ENCODE assay signal across 12 mouse cellular contexts in genomic region chr6:88131521-88131920, GRCm38 (mm10). TPM values are rescaled to one million over a fixed set of nuclear protein-coding genes. Genes with fewer than 3 reads are reported as not detected.
DNase-seq lines count a peak whose midpoint lies in the region; ATAC-seq and TF ChIP-seq lines count a peak whose summit lies in the region.
"Had no signal": no experiment of that assay in that cellular context is flagged by ENCODE, and none has a peak within 500 bp of the region (broad histone marks: within the 10 kb centered on the region; RNA-seq: fewer than 3 reads in every experiment).

No protein-coding gene starts in this region.

- peak overlapping the region; percentile 59 for H3K4me2 ChIP-seq in heart, embryonic 13.5 days
- H3K4me2 ChIP-seq in neural tube, embryonic 12.5 days (replicated peaks) = peak overlapping the region; percentile 55
- H3K4me2 ChIP-seq in neural tube, embryonic 15.5 days = no peak overlapping the region; the same call in 1 of the 2 replicates
- peak overlapping the region; percentile 22; the same call in 1 of the 2 replicates for H3K4me2 ChIP-seq in hindbrain, postnatal 0 days (ENCODE audit: low read depth, low read length)
- 0 out of 2 replicates have a peak overlapping the region, but pooled peaks have one; percentile 21 for H3K4me2 ChIP-seq in neural tube, embryonic 14.5 days (ENCODE audit: low read depth, low read length)
- no peak overlapping the region for H3K4me2 ChIP-seq in stomach, postnatal 0 days (replicated peaks; ENCODE audit: low read depth)

- TF ChIP-seq CTCF in hindbrain, postnatal 0 days (IDR thresholded peaks at IDR 0.05; ENCODE audit: low read depth) = no peak
- no peak for TF ChIP-seq CTCF in stomach, postnatal 0 days (IDR thresholded peaks at IDR 0.05; ENCODE audit: low read depth)

- H3K36me3 ChIP-seq in heart, embryonic 13.5 days = no peaks in the 10 kb centered on the region
- H3K36me3 ChIP-seq in neural tube, embryonic 12.5 days = no peaks in the 10 kb centered on the region
- H3K36me3 ChIP-seq in neural tube, embryonic 15.5 days = no peaks in the 10 kb centered on the region
- H3K36me3 ChIP-seq in hindbrain, postnatal 0 days (ENCODE audit: insufficient read depth, low read length) = no peaks in the 10 kb centered on the region
- no peaks in the 10 kb centered on the region for H3K36me3 ChIP-seq in neural tube, embryonic 14.5 days (ENCODE audit: control insufficient read depth, insufficient read depth, low read length)
- H3K36me3 ChIP-seq in stomach, postnatal 0 days (ENCODE audit: control insufficient read depth, insufficient read depth, low read length) = no peaks in the 10 kb centered on the region
- H3K36me3 ChIP-seq: liver, embryonic 12.5 days had no signal

- no peaks in the 10 kb centered on the region for H3K9me3 ChIP-seq in heart, embryonic 13.5 days
- H3K9me3 ChIP-seq in neural tube, embryonic 12.5 days = no peaks in the 10 kb centered on the region
- H3K9me3 ChIP-seq in neural tube, embryonic 15.5 days (replicated peaks) = no peaks in the 10 kb centered on the region
- no peaks in the 10 kb centered on the region for H3K9me3 ChIP-seq in hindbrain, postnatal 0 days (ENCODE audit: low read length)
- H3K9me3 ChIP-seq in neural tube, embryonic 14.5 days (ENCODE audit: control insufficient read depth, low read length) = no peaks in the 10 kb centered on the region
- no peaks in the 10 kb centered on the region for H3K9me3 ChIP-seq in stomach, postnatal 0 days (ENCODE audit: control insufficient read depth, low read length)
- H3K9me3 ChIP-seq: liver, embryonic 12.5 days had no signal

- TF ChIP-seq EP300 in stomach, postnatal 0 days (optimal IDR thresholded peaks at IDR 0.05) = no peak

- H3K27me3 ChIP-seq in heart, embryonic 13.5 days (replicated peaks) = peaks cover 85% of the 10 kb centered on the region
- H3K27me3 ChIP-seq in neural tube, embryonic 12.5 days (replicated peaks) = peaks cover 4% of the 10 kb centered on the region
- H3K27me3 ChIP-seq in neural tube, embryonic 15.5 days (replicated peaks) = 0 out of 2 replicates have a peak, but pooled peaks cover 2% of the 10 kb centered on the region
- H3K27me3 ChIP-seq in hindbrain, postnatal 0 days (ENCODE audit: insufficient read depth, low read length) = no peaks in the 10 kb centered on the region
- H3K27me3 ChIP-seq in neural tube, embryonic 14.5 days (ENCODE audit: control insufficient read depth, insufficient read depth, low read length) = no peaks in the 10 kb centered on the region
- no peaks in the 10 kb centered on the region for H3K27me3 ChIP-seq in stomach, postnatal 0 days (ENCODE audit: control insufficient read depth, insufficient read depth, low read length)

- H3K9ac ChIP-seq in heart, embryonic 13.5 days = 0 out of 2 replicates have a peak overlapping the region, but pooled peaks have one; percentile 15
- no peak overlapping the region for H3K9ac ChIP-seq in neural tube, embryonic 12.5 days
- H3K9ac ChIP-seq in neural tube, embryonic 15.5 days (replicated peaks) = no peak overlapping the region
- no peak overlapping the region for H3K9ac ChIP-seq in hindbrain, postnatal 0 days (replicated peaks; ENCODE audit: low read length)
- H3K9ac ChIP-seq in neural tube, embryonic 14.5 days (replicated peaks; ENCODE audit: low read depth, low read length) = peak overlapping the region; percentile 25; the same call in 1 of the 2 replicates
- no peak overlapping the region for H3K9ac ChIP-seq in stomach, postnatal 0 days (ENCODE audit: low read length)
- H3K9ac ChIP-seq: liver, embryonic 12.5 days had no signal

- DNase-seq in heart, adult 18-20 months = no peak
- DNase-seq in hindbrain, postnatal 0 days (ENCODE audit: low spot score) = no peak
- no peak for DNase-seq in thymus, postnatal 36 days
- no peak for DNase-seq in stomach, postnatal 0 days (ENCODE audit: low spot score)
- DNase-seq: layer of hippocampus, postnatal 36 days; thymus, postnatal 25 days had no signal

- peak overlapping the region; percentile 19; the same call in 1 of the 2 replicates for H3K4me3 ChIP-seq in heart, embryonic 13.5 days
- no peak overlapping the region for H3K4me3 ChIP-seq in neural tube, embryonic 12.5 days
- no peak overlapping the region for H3K4me3 ChIP-seq in neural tube, embryonic 15.5 days (replicated peaks)
- H3K4me3 ChIP-seq in hindbrain, postnatal 0 days (ENCODE audit: low read length) = no peak overlapping the region
- H3K4me3 ChIP-seq in neural tube, embryonic 14.5 days (ENCODE audit: low read depth, low read length) = no peak overlapping the region
- H3K4me3 ChIP-seq in stomach, postnatal 0 days (ENCODE audit: low read depth, low read length) = no peak overlapping the region
- H3K4me3 ChIP-seq: liver, embryonic 12.5 days had no signal

- peaks cover 37% of the 10 kb centered on the region for H3K4me1 ChIP-seq in heart, embryonic 13.5 days
- H3K4me1 ChIP-seq in neural tube, embryonic 12.5 days = peaks cover 10% of the 10 kb centered on the region
- H3K4me1 ChIP-seq in neural tube, embryonic 15.5 days = peaks cover 14% of the 10 kb centered on the region
- peaks cover 4% of the 10 kb centered on the region; the same call in 1 of the 2 replicates for H3K4me1 ChIP-seq in hindbrain, postnatal 0 days (ENCODE audit: insufficient read depth, low read length)
- peaks cover 6% of the 10 kb centered on the region for H3K4me1 ChIP-seq in neural tube, embryonic 14.5 days (ENCODE audit: control insufficient read depth, insufficient read depth, low read length)
- H3K4me1 ChIP-seq in stomach, postnatal 0 days (replicated peaks; ENCODE audit: control insufficient read depth, insufficient read depth) = no peaks in the 10 kb centered on the region

- no peak for ATAC-seq in heart, embryonic 13.5 days (ENCODE audit: extremely low read depth, insufficient number of reproducible peaks, low FRiP score, low TSS enrichment)
- ATAC-seq in neural tube, embryonic 12.5 days (ENCODE audit: low FRiP score, low read depth) = no peak
- no peak for ATAC-seq in neural tube, embryonic 15.5 days (ENCODE audit: low FRiP score)
- peak; percentile 27; the same call in 1 of the 2 replicates for ATAC-seq in hindbrain, postnatal 0 days
- ATAC-seq in neural tube, embryonic 14.5 days (ENCODE audit: low read depth) = no peak
- ATAC-seq in stomach, postnatal 0 days (ENCODE audit: low FRiP score, low TSS enrichment) = no peak
- ATAC-seq: liver, embryonic 12.5 days had no signal

- 17% methylated on average over 5 of the region's 5 CpGs for WGBS in heart, embryonic 13.5 days
- 37% methylated on average over 5 of the region's 5 CpGs for WGBS in neural tube, embryonic 12.5 days
- 33% methylated on average over 5 of the region's 5 CpGs for WGBS in neural tube, embryonic 15.5 days
- 9% methylated on average over 5 of the region's 5 CpGs for WGBS in hindbrain, postnatal 0 days
- 35% methylated on average over 5 of the region's 5 CpGs for WGBS in neural tube, embryonic 14.5 days
- 30% methylated on average over 5 of the region's 5 CpGs for WGBS in stomach, postnatal 0 days

- no peak overlapping the region for H3K27ac ChIP-seq in heart, embryonic 13.5 days (replicated peaks)
- H3K27ac ChIP-seq in neural tube, embryonic 12.5 days = no peak overlapping the region
- H3K27ac ChIP-seq in neural tube, embryonic 15.5 days (replicated peaks) = no peak overlapping the region
- no peak overlapping the region for H3K27ac ChIP-seq in hindbrain, postnatal 0 days
- H3K27ac ChIP-seq in neural tube, embryonic 14.5 days (ENCODE audit: low read depth, low read length) = no peak overlapping the region
- no peak overlapping the region for H3K27ac ChIP-seq in stomach, postnatal 0 days (replicated peaks)
- H3K27ac ChIP-seq: liver, embryonic 12.5 days; macrophage had no signal

RNA-seq across cellular contexts. Expression of gene Rpn1, which starts 47.2 kb away (rescaled TPM):
- 207 and 217 TPM in 2 replicates for polyA plus RNA-seq in heart, embryonic 13.5 days (2015; fragmentation: Nextera tagmentation; extraction: Ambion mirVana)
- 100 to 1,000 TPM; 104 to 108 TPM for total RNA-seq in heart, adult 18-20 months (2021)
- polyA plus RNA-seq in neural tube, embryonic 12.5 days (2016; fragmentation: Nextera tagmentation; extraction: Ambion mirVana) = 264 and 275 TPM in 2 replicates
- 294 and 318 TPM in 2 replicates for polyA plus RNA-seq in neural tube, embryonic 15.5 days (2015; fragmentation: Nextera tagmentation; extraction: Ambion mirVana)
- 225 and 245 TPM in 2 replicates for total RNA-seq in hindbrain, postnatal 0 days (2014; rRNA removed)
- polyA plus RNA-seq in hindbrain, postnatal 0 days (2015; fragmentation: Nextera tagmentation; extraction: Ambion mirVana) = 236 and 242 TPM in 2 replicates
- polyA plus RNA-seq in neural tube, embryonic 14.5 days (2014; fragmentation: Nextera tagmentation; extraction: Ambion mirVana) = 288 and 309 TPM in 2 replicates
- 265 and 266 TPM in 2 replicates for polyA plus RNA-seq in stomach, postnatal 0 days (2015; fragmentation: Nextera tagmentation; extraction: Ambion mirVana)

Comparison
In these comparisons a context has a peak if more than half of its experiments do, and no peak if none do; other contexts are left out.
1. H3K4me2 ChIP-seq: peak in heart, embryonic 13.5 days (single experiment), neural tube, embryonic 12.5 days (single experiment), hindbrain, postnatal 0 days (single experiment) and neural tube, embryonic 14.5 days (single experiment); none in neural tube, embryonic 15.5 days (single experiment) and stomach, postnatal 0 days (single experiment).
2. H3K9ac ChIP-seq: peak in heart, embryonic 13.5 days (single experiment) and neural tube, embryonic 14.5 days (single experiment); none in neural tube, embryonic 12.5 days (single experiment), neural tube, embryonic 15.5 days (single experiment), hindbrain, postnatal 0 days (single experiment) and stomach, postnatal 0 days (single experiment).